Mouse (Mus musculus): ENCODE data around the gene Gli3. TPM values are rescaled to one million over a fixed set of nuclear protein-coding genes. Genes with fewer than 3 reads are reported as not detected.

Gene Gli3
- polyA plus RNA-seq (2012; rRNA removed): 0.23 and 0.33 TPM in 2 replicates

GRCm38 (mm10) chr13:15462830-15463491 lies at the start of gene Gli3:
Gene Gli3 (plus strand): TSS chr13:15463235.

Data from liver, embryonic 14 days (tissue).